Mouse (Mus musculus): ENCODE results near the gene Znrf3. TPM values are rescaled to one million over a fixed set of nuclear protein-coding genes. Genes with fewer than 3 reads are reported as not detected.
"Not testable (repeated sequence)": the region's sequence is repeated elsewhere in the genome, so short reads cannot be mapped to it uniquely, and the experiment has no call there.

The Znrf3 gene
- polyA plus RNA-seq, 1 experiment = 0.30 TPM

- no peaks in the 10 kb centered on the region for H3K36me3 ChIP-seq (replicated peaks; ENCODE audit: low read length)
- H3K9me3 ChIP-seq = no peaks in the 10 kb centered on the region
- H3K4me1 ChIP-seq = peaks cover 3% of the 10 kb centered on the region; the same call in 1 of the 2 replicates
- H3K27me3 ChIP-seq (replicated peaks) = peaks cover 8% of the 10 kb centered on the region
- TF ChIP-seq GATA1 (IDR thresholded peaks at IDR 0.05; ENCODE audit: borderline replicate concordance, low read length) = no peak
- no peak for TF ChIP-seq FLI1 (IDR thresholded peaks at IDR 0.05; ENCODE audit: low read length)
- H3K4me3 ChIP-seq (replicated peaks) = no peak overlapping the region
These were observed 32.2 kb upstream of the Znrf3 start for GRCm38 (mm10) chr11:5476806-5477205.

GRCm38 (mm10) chr11:5475556-5476118, 31.0 kb upstream of the Znrf3 start:
- not testable (repeated sequence) for H3K27me3 ChIP-seq (replicated peaks); H3K4me1 ChIP-seq; H3K4me3 ChIP-seq (replicated peaks); H3K36me3 ChIP-seq (replicated peaks; ENCODE audit: low read length); H3K9me3 ChIP-seq

GRCm38 (mm10) chr11:5474130-5474529, 29.5 kb upstream of the Znrf3 start:
- TF ChIP-seq FLI1 (IDR thresholded peaks at IDR 0.05; ENCODE audit: low read length) (no peak), GATA1 (IDR thresholded peaks at IDR 0.05; ENCODE audit: borderline replicate concordance, low read length) (no peak)
- Histone ChIP-seq H3K4me1 (peaks cover 3% of the 10 kb centered on the region; the same call in 1 of the 2 replicates), H3K9me3 (no peaks in the 10 kb centered on the region)

GRCm38 (mm10) chr11:5470055-5470454, 25.4 kb upstream of the Znrf3 start:
- H3K36me3 ChIP-seq (replicated peaks; ENCODE audit: low read length) = no peaks in the 10 kb centered on the region
- no peak overlapping the region for H3K4me3 ChIP-seq (replicated peaks)
- peaks cover 5% of the 10 kb centered on the region for H3K27me3 ChIP-seq (replicated peaks)
- no peak for TF ChIP-seq GATA1 (IDR thresholded peaks at IDR 0.05; ENCODE audit: borderline replicate concordance, low read length)
- TF ChIP-seq FLI1 (IDR thresholded peaks at IDR 0.05; ENCODE audit: low read length) = no peak
- H3K4me1 ChIP-seq = peaks cover 3% of the 10 kb centered on the region; the same call in 1 of the 2 replicates
- peaks cover 5% of the 10 kb centered on the region for H3K9me3 ChIP-seq

More at GRCm38 (mm10) chr11:5474130-5474529, 29.5 kb upstream of the Znrf3 start:
- no peak overlapping the region for H3K4me3 ChIP-seq (replicated peaks)
- no peaks in the 10 kb centered on the region for H3K36me3 ChIP-seq (replicated peaks; ENCODE audit: low read length)
- peaks cover 5% of the 10 kb centered on the region for H3K27me3 ChIP-seq (replicated peaks)

- Histone ChIP-seq H3K27me3 (replicated peaks) (peaks cover 10% of the 10 kb centered on the region), H3K36me3 (replicated peaks; ENCODE audit: low read length) (no peaks in the 10 kb centered on the region), H3K9me3 (peaks cover 10% of the 10 kb centered on the region), H3K4me3 (replicated peaks) (no peak overlapping the region), H3K4me1 (peaks cover 2% of the 10 kb centered on the region; the same call in 1 of the 2 replicates)
- TF ChIP-seq GATA1 (IDR thresholded peaks at IDR 0.05; ENCODE audit: borderline replicate concordance, low read length) (no peak), FLI1 (IDR thresholded peaks at IDR 0.05; ENCODE audit: low read length) (no peak)
These were observed 24.4 kb upstream of the Znrf3 start for GRCm38 (mm10) chr11:5469084-5469483.

GRCm38 (mm10) chr11:5468471-5468870, 23.8 kb upstream of the Znrf3 start:
- Histone ChIP-seq H3K9me3 (peaks cover 15% of the 10 kb centered on the region), H3K4me1 (no peaks in the 10 kb centered on the region), H3K36me3 (replicated peaks; ENCODE audit: low read length) (no peaks in the 10 kb centered on the region), H3K27me3 (replicated peaks) (peaks cover 10% of the 10 kb centered on the region), H3K4me3 (replicated peaks) (no peak overlapping the region)
- TF ChIP-seq GATA1 (IDR thresholded peaks at IDR 0.05; ENCODE audit: borderline replicate concordance, low read length) = no peak
- TF ChIP-seq FLI1 (IDR thresholded peaks at IDR 0.05; ENCODE audit: low read length) = no peak

- peaks cover 7% of the 10 kb centered on the region; the same call in 1 of the 2 replicates for H3K9me3 ChIP-seq
- TF ChIP-seq GATA1 (IDR thresholded peaks at IDR 0.05; ENCODE audit: borderline replicate concordance, low read length) = no peak
- no peak for TF ChIP-seq FLI1 (IDR thresholded peaks at IDR 0.05; ENCODE audit: low read length)
- H3K27me3 ChIP-seq (replicated peaks) = peaks cover 42% of the 10 kb centered on the region
- peaks cover 6% of the 10 kb centered on the region; the same call in 1 of the 2 replicates for H3K4me1 ChIP-seq
- H3K4me3 ChIP-seq (replicated peaks) = no peak overlapping the region
- H3K36me3 ChIP-seq (replicated peaks; ENCODE audit: low read length) = no peaks in the 10 kb centered on the region
These were observed 7.3 kb upstream of the Znrf3 start for GRCm38 (mm10) chr11:5451923-5452322.

- peaks cover 6% of the 10 kb centered on the region; the same call in 1 of the 2 replicates for H3K4me1 ChIP-seq
- H3K36me3 ChIP-seq (replicated peaks; ENCODE audit: low read length) = no peaks in the 10 kb centered on the region
- peaks cover 7% of the 10 kb centered on the region; the same call in 1 of the 2 replicates for H3K9me3 ChIP-seq
- peaks cover 42% of the 10 kb centered on the region for H3K27me3 ChIP-seq (replicated peaks)
- H3K4me3 ChIP-seq (replicated peaks) = no peak overlapping the region
- TF ChIP-seq FLI1 (IDR thresholded peaks at IDR 0.05; ENCODE audit: low read length) (no peak), GATA1 (IDR thresholded peaks at IDR 0.05; ENCODE audit: borderline replicate concordance, low read length) (no peak)
These were observed 6.7 kb upstream of the Znrf3 start for GRCm38 (mm10) chr11:5451341-5451740.

- H3K27me3 ChIP-seq (replicated peaks) = peaks cover 42% of the 10 kb centered on the region
- H3K4me1 ChIP-seq = peaks cover 6% of the 10 kb centered on the region; the same call in 1 of the 2 replicates
- TF ChIP-seq GATA1 (IDR thresholded peaks at IDR 0.05; ENCODE audit: borderline replicate concordance, low read length) = no peak
- TF ChIP-seq FLI1 (IDR thresholded peaks at IDR 0.05; ENCODE audit: low read length) = no peak
- H3K36me3 ChIP-seq (replicated peaks; ENCODE audit: low read length) = no peaks in the 10 kb centered on the region
- H3K9me3 ChIP-seq = peaks cover 7% of the 10 kb centered on the region; the same call in 1 of the 2 replicates
- no peak overlapping the region for H3K4me3 ChIP-seq (replicated peaks)
These were observed 6.1 kb upstream of the Znrf3 start for GRCm38 (mm10) chr11:5450701-5451100.

- no peaks in the 10 kb centered on the region for H3K36me3 ChIP-seq (replicated peaks; ENCODE audit: low read length)
- peaks cover 7% of the 10 kb centered on the region; the same call in 1 of the 2 replicates for H3K9me3 ChIP-seq
- H3K4me1 ChIP-seq = peaks cover 20% of the 10 kb centered on the region
- TF ChIP-seq GATA1 (IDR thresholded peaks at IDR 0.05; ENCODE audit: borderline replicate concordance, low read length) (no peak), FLI1 (IDR thresholded peaks at IDR 0.05; ENCODE audit: low read length) (no peak)
- peaks cover 36% of the 10 kb centered on the region for H3K27me3 ChIP-seq (replicated peaks)
- H3K4me3 ChIP-seq (replicated peaks) = peak overlapping the region; percentile 96
These were observed 856 bp upstream of the Znrf3 start for GRCm38 (mm10) chr11:5445452-5445953.

All from megakaryocyte, embryonic 14.5 days (primary cell).